Mouse (Mus musculus) heart, adult 2 months (tissue): Measurements from ENCODE around the gene Mad2l1bp.

Source experiments
- CTCF ChIP-seq: fragments of 200-600 bp; IDR thresholded peaks from 2 replicates; pipeline ENCODE4 v1.8.1; 2022; ENCODE audit warnings: antibody characterized with exemption, mild to moderate bottlenecking, moderate library complexity
- EP300 ChIP-seq: fragments of 200-500 bp; IDR thresholded peaks from 2 replicates; pipeline ENCODE4 v1.6.1; 2011; ENCODE audit warnings: low read depth, low read length, control low read depth; ENCODE audit not compliant: insufficient read depth
- POLR2A ChIP-seq: fragments of 200-500 bp; IDR thresholded peaks from 2 replicates; pipeline ENCODE4 v1.6.1; 2011; ENCODE audit warnings: mild to moderate bottlenecking, low read depth, low read length, control low read depth; ENCODE audit not compliant: insufficient read depth

- TF ChIP-seq CTCF (no peak), POLR2A (no peak), EP300 (no peak)
Measured at GRCm38 (mm10) chr17:46119641-46120040, 33.7 kb downstream of the Mad2l1bp start.
